Mouse (Mus musculus) limb, embryonic 13.5 days (tissue): ENCODE measurements at regions not wholly inside any gene's neighbourhood (a gene's known extent, or its start where the extent isn't known, plus 50 kb on each side); places are given as distances from the start of the nearest gene placed in this dataset.

ENCODE experiments used
- ATAC-seq: fragments of 200-750 bp; cut with Nextera tagmentation; 2 replicates; pipeline ENCODE4 v1.8.0; 2017; ENCODE audit warnings: low read depth, moderate number of reproducible peaks, moderate TSS enrichment; ENCODE audit not compliant: low FRiP score
- H3K27ac ChIP-seq: fragments of 300-500 bp; sonication (generic); 2 replicates; pipeline ENCODE4 v1.5.1; 2015; ENCODE audit warnings: inconsistent platforms, mild to moderate bottlenecking, moderate library complexity
- H3K27me3 ChIP-seq: fragments of 300-500 bp; sonication (generic); 2 replicates; pipeline ENCODE4 v1.6.1; 2015; ENCODE audit warnings: mild to moderate bottlenecking, inconsistent platforms
- H3K36me3 ChIP-seq: fragments of 300-500 bp; sonication (generic); 2 replicates; pipeline ENCODE4 v1.6.1; 2015; ENCODE audit warnings: inconsistent platforms, mild to moderate bottlenecking, moderate library complexity
- H3K4me1 ChIP-seq: fragments of 300-500 bp; sonication (generic); 2 replicates; pipeline ENCODE4 v1.6.1; 2015; ENCODE audit warnings: inconsistent platforms
- H3K4me2 ChIP-seq: fragments of 300-500 bp; sonication (generic); replicated peaks from 2 replicates; pipeline ENCODE4 v1.6.1; 2015; ENCODE audit warnings: inconsistent platforms, mild to moderate bottlenecking, moderate library complexity
- H3K4me3 ChIP-seq: fragments of 300-500 bp; sonication (generic); 2 replicates; pipeline ENCODE4 v1.5.1; 2015; ENCODE audit warnings: moderate library complexity, mild to moderate bottlenecking, inconsistent platforms
- H3K9ac ChIP-seq: fragments of 300-500 bp; sonication (generic); 2 replicates; pipeline ENCODE4 v1.6.1; 2015; ENCODE audit warnings: mild to moderate bottlenecking, inconsistent platforms
- H3K9me3 ChIP-seq: fragments of 300-500 bp; sonication (generic); 2 replicates; pipeline ENCODE4 v1.6.1; 2016; ENCODE audit warnings: inconsistent platforms
- WGBS: fragments of 180-500 bp; shearing (Covaris S2); methylation state at CpG from one replicate; pipeline ENCODE4 v1.1.7; 2015; 5-methylcytosine and 5-hydroxymethylcytosine counted together

DNA sequence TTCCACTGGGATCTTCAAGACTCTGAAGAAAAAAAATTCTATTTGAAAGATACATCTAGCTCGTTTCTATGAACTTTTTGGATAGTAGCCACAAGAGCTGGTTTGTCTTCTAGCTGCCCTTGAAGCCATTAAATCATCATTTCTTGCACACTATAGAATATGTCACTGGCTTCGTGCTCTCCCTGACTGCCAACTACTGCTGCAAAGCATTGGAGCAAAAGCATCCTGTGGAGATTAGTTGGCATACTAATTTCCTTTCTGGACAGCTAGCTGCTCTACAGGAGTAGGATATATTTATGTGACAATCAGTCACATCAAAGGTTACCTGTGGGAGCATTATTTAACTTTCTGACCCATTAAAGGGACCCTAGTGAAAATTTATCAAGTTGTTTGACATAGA lies 243.1 kb downstream of the Pdgfc start:
- Histone ChIP-seq H3K27me3 (no peaks in the 10 kb centered on the region), H3K9ac (no peak overlapping the region), H3K4me3 (no peak overlapping the region), H3K9me3 (no peaks in the 10 kb centered on the region), H3K4me1 (no peaks in the 10 kb centered on the region), H3K27ac (no peak overlapping the region), H3K36me3 (no peaks in the 10 kb centered on the region), H3K4me2 (no peak overlapping the region)
- ATAC-seq, result no peak
- 50% methylated on average over 2 of the region's 2 CpGs for WGBS

DNA sequence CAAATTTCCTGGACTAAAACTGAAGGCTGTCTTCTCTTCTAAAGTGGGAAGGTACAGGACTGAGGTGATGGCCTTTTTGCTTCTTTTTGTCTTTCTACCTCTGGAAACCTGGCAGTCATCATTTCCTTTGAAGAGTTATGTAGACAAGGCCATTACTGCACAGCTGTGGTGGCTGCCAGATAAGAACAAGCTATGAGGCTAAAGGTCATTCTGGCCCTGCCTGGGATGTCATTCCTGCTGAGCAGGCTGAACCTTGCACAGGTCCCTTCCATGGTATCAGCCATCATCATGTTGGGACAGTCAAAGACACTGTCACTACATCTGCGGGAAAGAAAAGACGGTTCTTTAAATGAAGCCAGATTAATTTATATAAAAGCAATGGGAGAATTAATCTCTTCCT lies 253.5 kb downstream of the Pdgfc start:
- H3K27ac ChIP-seq, result no peak overlapping the region
- peaks cover 10% of the 10 kb centered on the region for H3K4me1 ChIP-seq
- H3K36me3 ChIP-seq, result no peaks in the 10 kb centered on the region
- no peaks in the 10 kb centered on the region for H3K27me3 ChIP-seq
- H3K4me3 ChIP-seq, result no peak overlapping the region
- no peak for ATAC-seq
- no peak overlapping the region for H3K4me2 ChIP-seq
- H3K9ac ChIP-seq, result no peak overlapping the region
- WGBS, result 94% methylated on average over 2 of the region's 2 CpGs
- H3K9me3 ChIP-seq, result no peaks in the 10 kb centered on the region

DNA sequence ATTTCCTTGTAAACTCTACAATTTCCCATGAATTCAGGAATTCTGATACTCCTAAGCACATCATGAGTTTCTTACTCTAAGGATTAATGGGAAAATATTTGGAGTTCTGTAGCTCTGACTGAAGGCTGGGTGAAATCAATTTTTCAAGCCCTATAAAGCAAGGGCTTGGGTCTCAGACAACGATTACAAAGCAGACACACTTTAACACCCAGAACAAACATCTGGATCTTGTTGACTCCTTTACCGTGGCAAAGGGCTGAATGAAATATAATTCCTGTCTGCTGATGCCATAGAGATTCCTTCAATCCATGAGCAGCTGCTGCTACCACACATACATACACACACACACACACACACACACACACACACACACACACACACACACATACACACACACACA lies 256.2 kb downstream of the Pdgfc start:
- H3K36me3 ChIP-seq, result no peaks in the 10 kb centered on the region
- peaks cover 10% of the 10 kb centered on the region for H3K4me1 ChIP-seq
- ATAC-seq, result peak; percentile 88
- no peak overlapping the region for H3K4me2 ChIP-seq
- H3K27ac ChIP-seq, result no peak overlapping the region
- WGBS, result 10% methylated on average over 2 of the region's 2 CpGs
- no peak overlapping the region for H3K4me3 ChIP-seq
- H3K27me3 ChIP-seq, result no peaks in the 10 kb centered on the region
- H3K9me3 ChIP-seq, result no peaks in the 10 kb centered on the region
- H3K9ac ChIP-seq, result no peak overlapping the region

DNA sequence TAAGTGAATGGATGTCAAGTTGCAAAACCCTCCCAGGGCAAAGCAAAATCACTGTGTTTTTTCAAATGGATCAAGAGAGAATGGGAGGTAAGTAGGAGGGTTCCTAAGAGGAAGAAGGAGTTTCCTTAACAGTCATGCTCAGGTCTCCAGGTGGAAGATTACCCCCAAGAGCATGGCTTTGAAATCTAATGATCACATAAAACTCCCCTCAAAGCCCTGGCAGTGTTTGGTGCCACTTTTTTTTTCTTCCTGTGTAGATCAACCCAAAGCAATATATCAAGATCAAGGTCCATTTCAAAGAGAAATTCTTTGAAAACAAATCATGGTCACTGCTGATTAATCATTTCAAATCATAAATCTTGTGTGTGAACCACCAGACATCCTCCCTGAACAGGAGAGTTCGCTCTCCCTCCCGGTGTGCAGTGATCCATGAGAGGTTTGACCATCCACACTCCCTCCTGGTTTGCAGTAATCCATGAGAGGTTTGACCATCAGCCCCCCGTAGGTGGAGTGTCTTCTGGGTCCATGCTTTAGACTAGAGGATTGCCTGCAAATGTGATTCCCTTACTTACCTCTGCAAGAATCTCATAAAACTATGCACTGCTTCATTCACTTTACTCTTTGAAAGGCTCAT lies 257.1 kb downstream of the Pdgfc start:
- ATAC-seq, result no peak
- Histone ChIP-seq H3K27me3 (no peaks in the 10 kb centered on the region), H3K9me3 (no peaks in the 10 kb centered on the region), H3K36me3 (no peaks in the 10 kb centered on the region), H3K9ac (no peak overlapping the region), H3K4me2 (no peak overlapping the region), H3K4me3 (no peak overlapping the region), H3K27ac (peak overlapping the region; percentile 22; the same call in 1 of the 2 replicates), H3K4me1 (peaks cover 10% of the 10 kb centered on the region)
- 34% methylated on average over 3 of the region's 3 CpGs for WGBS

DNA sequence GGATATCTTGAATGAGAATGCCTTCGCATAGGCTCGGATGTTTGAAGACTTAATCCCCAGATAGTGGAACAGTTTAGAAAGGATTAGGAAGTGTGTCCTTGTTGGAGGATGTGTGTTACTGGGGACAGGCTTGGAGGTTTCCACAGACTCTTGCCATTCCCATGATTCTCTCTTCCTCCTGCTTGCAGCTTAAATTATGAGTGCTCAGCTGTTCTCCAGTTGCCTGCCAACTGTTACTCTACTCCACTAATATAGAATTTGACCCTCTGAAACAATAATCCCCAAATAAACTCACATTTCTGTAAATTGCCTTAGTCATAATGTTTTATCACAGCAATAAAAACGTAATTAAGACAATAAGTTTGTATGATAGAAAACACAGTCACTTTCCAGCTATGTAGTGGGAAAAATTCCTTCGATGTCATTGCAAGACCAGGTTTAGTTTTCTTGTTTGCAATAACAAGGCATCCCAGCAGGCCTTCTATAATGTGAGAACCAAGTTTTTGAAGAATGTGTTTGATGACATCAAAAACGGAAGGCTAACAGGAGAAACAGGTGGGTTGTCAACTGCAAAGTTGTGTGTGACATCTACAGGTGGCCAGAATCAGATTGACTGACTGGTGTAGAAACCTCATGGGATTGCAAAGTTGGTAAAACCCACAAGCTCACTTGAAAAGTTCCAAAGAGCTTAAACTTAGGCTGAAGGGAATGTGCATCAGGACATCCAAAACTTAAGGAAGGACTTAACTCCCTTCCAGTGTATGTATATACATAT lies 268.0 kb downstream of the Pdgfc start:
- Histone ChIP-seq H3K36me3 (no peaks in the 10 kb centered on the region), H3K27me3 (no peaks in the 10 kb centered on the region), H3K9ac (no peak overlapping the region), H3K4me1 (no peaks in the 10 kb centered on the region), H3K4me2 (no peak overlapping the region), H3K4me3 (no peak overlapping the region), H3K27ac (no peak overlapping the region), H3K9me3 (no peaks in the 10 kb centered on the region)
- ATAC-seq, result no peak
- 60% methylated on average over 5 of the region's 5 CpGs for WGBS

DNA sequence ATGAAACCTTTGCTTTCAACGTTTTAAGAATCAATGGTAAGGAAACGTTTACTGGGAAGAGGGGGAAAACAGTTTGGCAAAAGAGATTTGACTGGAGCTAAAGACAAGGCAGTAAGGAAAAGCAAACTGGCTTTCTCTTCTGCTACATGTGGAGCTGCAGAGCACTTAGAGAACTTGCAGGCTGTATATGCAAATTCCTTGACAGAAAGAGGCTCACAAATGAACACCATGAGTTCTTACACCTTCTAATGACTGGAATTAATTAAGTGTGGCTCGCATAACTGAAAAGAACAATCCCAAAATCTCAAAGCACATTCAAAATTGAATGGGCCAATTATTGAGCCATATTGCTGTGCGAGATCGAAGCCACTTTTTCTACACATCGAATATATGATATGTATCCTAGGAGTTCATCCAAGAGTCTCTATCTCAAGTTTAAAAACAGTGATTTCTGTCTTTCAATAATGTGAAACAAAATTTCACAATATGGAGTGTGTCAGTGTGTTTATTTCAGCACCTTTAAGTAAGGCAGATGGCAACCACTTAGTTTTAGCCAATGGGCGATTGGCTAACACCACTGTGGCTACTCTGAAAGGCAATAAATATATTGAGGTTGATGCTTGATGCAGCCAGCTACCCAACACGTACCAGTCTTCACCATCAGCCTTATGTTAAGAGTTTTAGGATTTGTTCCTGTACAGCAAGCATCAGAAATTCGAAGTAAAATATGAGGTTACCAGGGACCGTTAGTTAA lies 269.4 kb downstream of the Pdgfc start:
- no peaks in the 10 kb centered on the region for H3K9me3 ChIP-seq
- 71% methylated on average over 10 of the region's 10 CpGs for WGBS
- H3K4me1 ChIP-seq, result no peaks in the 10 kb centered on the region
- no peaks in the 10 kb centered on the region for H3K27me3 ChIP-seq
- H3K4me2 ChIP-seq, result no peak overlapping the region
- no peaks in the 10 kb centered on the region for H3K36me3 ChIP-seq
- H3K27ac ChIP-seq, result no peak overlapping the region
- no peak for ATAC-seq
- H3K4me3 ChIP-seq, result no peak overlapping the region
- no peak overlapping the region for H3K9ac ChIP-seq

DNA sequence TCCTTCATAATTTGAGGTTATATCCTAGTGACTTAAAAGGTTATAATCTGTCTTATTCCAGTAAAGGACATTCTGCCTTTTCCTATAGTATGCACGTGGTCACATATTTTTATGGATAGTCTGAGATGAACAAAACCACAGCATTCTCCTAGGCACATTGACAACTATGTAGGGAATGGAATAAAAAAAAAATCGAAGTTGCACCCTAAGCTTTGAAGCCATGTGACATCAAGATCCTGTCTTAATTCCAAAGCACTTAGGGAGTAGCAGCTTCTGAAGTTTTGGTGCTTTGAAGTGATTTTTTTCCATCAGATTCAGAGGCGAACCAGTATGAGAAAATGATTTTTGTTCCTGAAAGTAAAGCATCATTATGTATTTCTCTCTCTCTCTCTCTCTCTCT lies 290.6 kb downstream of the Pdgfc start:
- Histone ChIP-seq H3K4me2 (no peak overlapping the region), H3K9me3 (no peaks in the 10 kb centered on the region), H3K36me3 (no peaks in the 10 kb centered on the region), H3K4me3 (no peak overlapping the region), H3K4me1 (peaks cover 9% of the 10 kb centered on the region), H3K27ac (no peak overlapping the region), H3K9ac (no peak overlapping the region), H3K27me3 (no peaks in the 10 kb centered on the region)
- WGBS, result 66% methylated on average over 3 of the region's 3 CpGs
- no peak for ATAC-seq

DNA sequence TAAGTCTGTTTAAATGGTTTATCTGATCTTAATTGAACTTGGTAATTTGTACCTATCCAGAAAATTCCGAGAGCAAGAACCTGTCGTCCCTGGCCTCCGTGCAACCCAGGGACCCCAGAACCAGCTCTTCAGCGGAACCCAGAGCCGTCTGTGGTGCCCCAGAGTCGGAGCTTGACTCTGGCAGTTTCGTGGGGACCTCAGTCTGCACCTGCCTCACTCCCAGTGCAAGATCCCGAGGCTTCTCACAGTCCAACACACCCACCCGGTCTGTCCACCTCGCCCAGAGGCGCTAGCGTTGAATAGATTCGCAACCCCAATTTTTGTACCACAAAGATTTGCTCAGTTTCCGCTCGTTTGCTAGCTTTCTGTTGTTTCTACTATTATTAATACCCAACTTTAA lies 315.5 kb downstream of the Pdgfc start:
- WGBS, result 88% methylated on average over 15 of the region's 15 CpGs

DNA sequence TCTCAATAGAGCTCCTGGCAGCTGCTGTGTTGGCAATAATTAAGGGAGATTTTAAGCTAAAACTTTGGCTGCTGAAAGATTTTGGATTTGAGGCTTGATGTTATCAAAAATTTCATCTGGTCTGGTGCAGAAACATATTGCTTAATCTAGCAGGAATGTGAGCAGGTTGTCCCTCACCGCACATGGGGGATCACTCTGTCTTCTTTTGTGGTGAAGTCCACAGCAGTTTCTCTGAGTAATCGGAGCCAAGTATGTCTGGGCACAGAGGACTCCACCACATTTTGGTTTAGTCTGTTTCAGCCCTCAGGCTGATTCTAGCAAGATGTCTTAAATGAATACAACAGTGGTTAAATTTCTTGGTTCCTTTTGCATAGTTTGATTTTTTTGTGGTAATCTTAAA lies 331.7 kb downstream of the Pdgfc start:
- ATAC-seq, result no peak
- Histone ChIP-seq H3K4me1 (no peaks in the 10 kb centered on the region), H3K9me3 (no peaks in the 10 kb centered on the region), H3K4me3 (no peak overlapping the region), H3K27me3 (no peaks in the 10 kb centered on the region), H3K36me3 (no peaks in the 10 kb centered on the region), H3K27ac (no peak overlapping the region), H3K4me2 (no peak overlapping the region), H3K9ac (no peak overlapping the region)
- WGBS, result 60% methylated on average over 2 of the region's 2 CpGs

More for the DNA sequence above, 315.5 kb downstream of the Pdgfc start:
- H3K27me3 ChIP-seq, result no peaks in the 10 kb centered on the region
- H3K4me2 ChIP-seq, result no peak overlapping the region
- H3K27ac ChIP-seq, result no peak overlapping the region
- ATAC-seq, result no peak
- no peaks in the 10 kb centered on the region for H3K36me3 ChIP-seq
- no peak overlapping the region for H3K9ac ChIP-seq
- no peak overlapping the region for H3K4me3 ChIP-seq
- H3K4me1 ChIP-seq, result no peaks in the 10 kb centered on the region
- no peaks in the 10 kb centered on the region for H3K9me3 ChIP-seq

DNA sequence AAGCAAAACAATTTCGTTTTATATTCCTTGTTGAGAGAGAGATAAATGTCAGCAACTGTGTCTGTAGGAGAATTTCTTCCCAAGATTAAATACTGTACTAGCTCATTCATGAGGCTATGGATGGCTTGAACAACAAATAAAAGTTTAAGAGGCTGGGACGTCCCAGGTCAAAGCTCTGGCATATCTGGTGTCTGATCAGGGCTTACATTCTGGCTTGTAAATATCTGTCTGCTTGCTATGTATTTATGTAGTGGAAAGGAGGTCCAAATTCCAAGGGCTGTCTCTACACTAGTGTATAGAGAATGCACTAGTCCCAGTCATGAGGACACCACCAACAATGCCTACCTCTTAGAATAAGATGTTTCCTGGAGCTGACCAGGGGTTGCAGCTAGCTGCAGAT lies 332.4 kb downstream of the Pdgfc start:
- Histone ChIP-seq H3K4me2 (no peak overlapping the region), H3K27ac (no peak overlapping the region), H3K9ac (no peak overlapping the region), H3K4me3 (no peak overlapping the region), H3K36me3 (no peaks in the 10 kb centered on the region), H3K27me3 (no peaks in the 10 kb centered on the region), H3K4me1 (no peaks in the 10 kb centered on the region), H3K9me3 (no peaks in the 10 kb centered on the region)
- WGBS, result 47% methylated on average over 2 of the region's 2 CpGs
- no peak; the same call in 1 of the 2 replicates for ATAC-seq

DNA sequence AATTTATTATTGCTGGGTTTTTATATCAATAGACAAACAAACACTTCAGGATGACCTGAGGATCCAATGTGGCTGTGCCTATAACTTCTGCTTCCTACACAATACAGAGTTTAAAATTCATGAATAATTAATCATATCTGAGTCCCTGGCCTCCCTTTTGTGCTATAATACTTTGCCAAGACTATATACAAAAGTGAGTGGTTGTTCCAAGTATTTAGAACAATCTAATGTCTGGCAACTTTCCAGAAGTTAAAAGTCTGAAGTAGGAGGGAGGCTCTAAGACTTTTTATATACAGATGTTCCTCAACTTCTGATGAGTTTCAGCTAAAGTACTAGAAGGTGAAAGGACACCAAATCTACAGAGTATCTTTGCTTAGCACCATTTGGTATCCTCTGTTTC lies 333.5 kb downstream of the Pdgfc start:
- Histone ChIP-seq H3K27me3 (no peaks in the 10 kb centered on the region), H3K4me3 (no peak overlapping the region), H3K27ac (no peak overlapping the region), H3K4me2 (no peak overlapping the region), H3K9me3 (no peaks in the 10 kb centered on the region), H3K9ac (no peak overlapping the region), H3K4me1 (no peaks in the 10 kb centered on the region), H3K36me3 (no peaks in the 10 kb centered on the region)
- ATAC-seq, result no peak

DNA sequence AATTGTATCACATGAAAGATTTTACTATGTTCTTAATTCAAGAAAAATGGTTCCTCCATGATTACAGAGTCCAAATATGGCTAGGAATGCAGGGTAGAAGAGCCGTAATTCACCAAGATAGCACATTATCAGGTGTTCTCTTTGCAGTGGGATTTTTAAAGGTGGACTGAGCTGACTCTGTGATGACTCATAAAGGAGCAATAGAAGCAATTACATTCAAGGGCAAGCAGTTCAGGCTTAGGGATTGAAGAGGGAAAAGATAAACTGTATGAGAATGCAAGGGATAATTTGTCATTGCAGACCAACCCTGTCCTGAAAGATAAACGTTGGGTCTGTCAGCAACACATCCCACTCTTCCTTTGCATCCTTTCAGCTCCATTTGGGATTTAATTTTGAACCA lies 339.8 kb downstream of the Pdgfc start:
- no peak overlapping the region for H3K27ac ChIP-seq
- H3K9me3 ChIP-seq, result no peaks in the 10 kb centered on the region
- H3K27me3 ChIP-seq, result no peaks in the 10 kb centered on the region
- H3K36me3 ChIP-seq, result no peaks in the 10 kb centered on the region
- 59% methylated on average over 2 of the region's 2 CpGs for WGBS
- H3K9ac ChIP-seq, result no peak overlapping the region
- no peak for ATAC-seq
- H3K4me3 ChIP-seq, result no peak overlapping the region
- peaks cover 9% of the 10 kb centered on the region; the same call in 1 of the 2 replicates for H3K4me1 ChIP-seq
- H3K4me2 ChIP-seq, result no peak overlapping the region
